Mouse (Mus musculus) gastrocnemius, adult 2 months (tissue): Measurements from ENCODE around the gene Calm3. TPM values are rescaled to one million over a fixed set of nuclear protein-coding genes. Genes with fewer than 3 reads are reported as not detected.
A peak's percentile ranks its signal among the peaks of the same experiment; 100 is the strongest.

ENCODE experiments used
- DNase-seq: peaks from one replicate; pipeline ENCODE4 v3.0.0; 2022
- H3K27ac ChIP-seq: fragments of 200-600 bp; 2 replicates; pipeline ENCODE4 v1.8.1; 2022; ENCODE audit warnings: mild to moderate bottlenecking
- H3K4me3 ChIP-seq: fragments of 200-600 bp; 2 replicates; pipeline ENCODE4 v1.8.1; 2022; ENCODE audit warnings: mild to moderate bottlenecking, moderate library complexity
- CTCF ChIP-seq: fragments of 200-600 bp; IDR thresholded peaks from 2 replicates; pipeline ENCODE4 v1.8.1; 2022; ENCODE audit warnings: antibody characterized with exemption, mild to moderate bottlenecking, moderate library complexity
- intact Hi-C: fragments of 180-260 bp; cut with DNase I; formaldehyde crosslinking; loops from one replicate; pipeline ENCODE4 v1.15.1; 2025
- total RNA-seq, 2 experiments: library from RNA; stranded (reverse); gene quantifications; 2 replicates each; pipeline ENCODE4 v1.2.3; 2021

Calm3 gene
- total RNA-seq, 2 experiments from 2014 or later, result 290 to 400 TPM

GRCm38 (mm10) chr7:16891641-16892351 is 32.1 kb downstream of the Calm3 start, which contains the start of gene Gng8:
TSS of gene Gng8 (plus strand) at chr7:16891786.
- intact Hi-C loops, result loop anchor here (1.0 kb wide), 1 partner anchor 17 kb away; no protein-coding TSS in a partner anchor
- peak; percentile 91 for DNase-seq
- H3K27ac ChIP-seq, result peak within 1 kb of the TSS; percentile 79
- TF ChIP-seq CTCF, result peak; percentile 95
- peak within 1 kb of the TSS; percentile 66 for H3K4me3 ChIP-seq

DNA sequence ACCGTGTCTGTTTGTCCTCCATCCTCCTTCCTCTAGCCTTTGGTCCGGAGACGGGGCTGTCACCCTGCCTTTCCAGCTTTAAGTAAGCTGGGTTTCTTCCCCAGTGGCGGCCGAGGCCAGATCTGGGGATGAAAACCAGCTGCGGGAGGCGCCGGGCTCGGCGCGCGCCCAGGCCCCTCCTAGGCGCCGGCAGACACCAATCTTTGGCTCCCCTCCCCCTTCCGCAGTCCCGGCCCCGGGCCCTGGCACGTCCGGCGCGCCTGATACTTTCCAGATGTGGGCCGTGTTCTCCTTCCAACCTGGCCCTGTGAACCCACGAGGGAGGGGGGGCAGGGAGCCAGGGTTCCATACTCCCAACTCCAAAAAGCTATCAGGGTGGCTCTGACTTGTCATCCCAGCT is 33.0 kb downstream of the Calm3 start:
- Histone ChIP-seq H3K27ac (peak overlapping the region; percentile 79), H3K4me3 (peak overlapping the region; percentile 66)
- DNase-seq, result peak; percentile 91
- no peak for TF ChIP-seq CTCF
- intact Hi-C loops, result no loop called here

- DNase-seq, result peak; percentile 57
- peak overlapping the region; percentile 79 for H3K27ac ChIP-seq
- peak overlapping the region; percentile 66 for H3K4me3 ChIP-seq
- no peak for TF ChIP-seq CTCF
- intact Hi-C loops, result no loop called here
Observed at GRCm38 (mm10) chr7:16890536-16890935, 33.4 kb downstream of the Calm3 start.

- TF ChIP-seq CTCF, result no peak
- Histone ChIP-seq H3K4me3 (no peak overlapping the region), H3K27ac (no peak overlapping the region)
- intact Hi-C loops, result loop anchor here (5.0 kb wide), 1 partner anchor 74 kb away; no protein-coding TSS in a partner anchor
- peak; percentile 19 for DNase-seq
Observed at GRCm38 (mm10) chr7:16885905-16886304, 38.0 kb downstream of the Calm3 start.

DNA sequence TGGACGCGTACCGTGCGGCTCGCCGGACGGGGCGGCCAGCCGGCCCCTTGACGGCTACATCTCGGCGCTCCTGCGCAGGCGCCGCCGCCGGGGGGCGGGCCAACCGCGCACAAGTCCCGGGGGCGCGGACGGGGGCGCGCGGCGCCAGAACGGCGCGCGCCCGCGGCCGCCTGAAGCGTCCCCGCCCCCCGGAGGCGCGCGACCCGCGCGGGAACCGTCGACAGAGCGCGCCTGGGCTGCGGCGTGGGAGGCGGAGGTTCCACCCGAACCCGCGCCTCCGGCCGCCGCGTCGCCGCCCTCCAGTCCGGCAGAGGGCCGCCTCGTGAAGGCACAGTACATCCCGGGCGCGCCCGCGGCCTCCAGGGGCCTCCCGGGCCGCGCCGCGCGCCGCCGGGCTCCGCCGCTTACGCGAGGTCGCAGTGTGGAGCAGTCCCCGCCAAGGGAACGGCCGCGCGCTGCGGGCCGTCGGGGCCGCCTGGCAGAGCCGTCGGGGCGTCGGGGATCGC is 38.6 kb downstream of the Calm3 start:
- intact Hi-C loops, result loop anchor here (5.0 kb wide), 1 partner anchor 73 kb away; no protein-coding TSS in a partner anchor

GRCm38 (mm10) chr7:16884334-16884733 is 39.6 kb downstream of the Calm3 start:
- peak; percentile 14 for DNase-seq
- no peak for TF ChIP-seq CTCF
- intact Hi-C loops, result no loop called here

More for the DNA sequence above, 38.6 kb downstream of the Calm3 start:
- Histone ChIP-seq H3K4me3 (0 out of 2 replicates have a peak overlapping the region, but pooled peaks have one; percentile 23), H3K27ac (no peak overlapping the region)
- TF ChIP-seq CTCF, result no peak
- peak; percentile 32 for DNase-seq

DNA sequence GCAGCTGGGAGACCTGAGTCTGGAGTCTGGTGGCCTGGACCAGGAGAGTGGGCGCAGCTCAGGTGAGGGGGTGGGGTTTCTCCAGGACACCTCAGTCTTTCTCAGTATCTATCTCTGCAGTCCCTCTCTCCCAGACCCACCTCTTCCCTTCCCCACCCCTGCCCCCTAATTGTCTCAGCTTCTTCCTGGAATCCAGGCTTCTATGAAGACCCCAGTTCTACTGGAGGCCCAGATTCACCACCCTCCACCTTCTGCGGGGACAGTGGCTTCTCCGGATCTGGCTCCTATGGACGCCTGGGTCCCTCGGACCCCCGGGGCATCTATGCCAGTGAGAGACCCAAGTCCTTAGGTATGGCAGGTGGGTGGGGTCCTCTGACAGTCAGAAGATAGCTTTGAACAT is 40.8 kb downstream of the Calm3 start:
- intact Hi-C loops, result loop anchor here (1.0 kb wide), 1 partner anchor 22 kb away; no protein-coding TSS in a partner anchor
- no peak overlapping the region for H3K27ac ChIP-seq
- no peak for TF ChIP-seq CTCF
- H3K4me3 ChIP-seq, result no peak overlapping the region
- peak; percentile 12 for DNase-seq

More at GRCm38 (mm10) chr7:16884334-16884733, 39.6 kb downstream of the Calm3 start:
- H3K4me3 ChIP-seq, result no peak overlapping the region
- H3K27ac ChIP-seq, result no peak overlapping the region

DNA sequence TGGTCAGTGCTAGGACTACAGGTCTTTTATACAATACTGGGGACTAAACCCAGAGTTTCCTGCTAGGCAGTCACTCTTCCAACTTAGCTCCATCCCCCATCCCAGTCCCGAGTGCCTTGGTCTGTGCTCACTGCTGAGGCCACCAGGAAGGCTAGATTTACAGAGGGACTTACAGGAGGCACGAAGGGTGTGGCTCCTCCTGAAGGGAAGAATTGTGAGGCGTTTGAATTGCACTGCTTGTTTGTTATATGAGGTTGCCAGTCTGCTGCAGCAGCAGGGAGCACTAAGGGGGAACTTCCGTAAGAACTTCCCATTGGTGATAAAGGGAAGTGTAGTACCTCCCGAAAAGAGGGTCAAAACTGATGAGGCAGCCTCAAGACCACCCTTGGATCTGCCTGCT is 43.3 kb downstream of the Calm3 start:
- no peak for TF ChIP-seq CTCF
- intact Hi-C loops, result no loop called here
- DNase-seq, result peak; percentile 12
- Histone ChIP-seq H3K4me3 (no peak overlapping the region), H3K27ac (peak overlapping the region; percentile 70)

GRCm38 (mm10) chr7:16879796-16880547 is 43.9 kb downstream of the Calm3 start:
- Histone ChIP-seq H3K27ac (peak overlapping the region; percentile 70), H3K4me3 (no peak overlapping the region)
- intact Hi-C loops, result no loop called here
- peak; percentile 58 for DNase-seq
- TF ChIP-seq CTCF, result no peak

DNA sequence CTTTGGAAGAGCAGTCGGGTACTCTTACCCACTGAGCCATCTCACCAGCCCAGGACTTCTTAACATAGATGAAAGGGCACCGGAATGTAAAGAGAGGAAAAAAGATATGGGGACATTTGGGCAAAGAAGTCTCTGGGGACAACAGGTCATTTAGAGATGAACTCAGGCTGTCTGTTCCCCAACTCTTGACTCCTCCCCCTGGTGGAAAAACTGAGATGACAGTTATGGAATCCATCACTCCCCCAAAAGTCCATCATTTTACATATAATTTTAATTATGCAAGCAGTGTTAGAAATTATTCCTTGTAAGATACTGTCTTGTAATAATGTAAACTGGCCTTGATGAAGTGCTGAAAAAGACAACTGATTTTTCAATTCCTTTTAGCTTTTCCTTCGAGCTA is 46.2 kb downstream of the Calm3 start:
- no peak overlapping the region for H3K27ac ChIP-seq
- TF ChIP-seq CTCF, result no peak; the same call in 1 of the 2 replicates
- intact Hi-C loops, result no loop called here
- H3K4me3 ChIP-seq, result no peak overlapping the region
- no peak for DNase-seq

GRCm38 (mm10) chr7:16876608-16877007 is 47.3 kb downstream of the Calm3 start:
- TF ChIP-seq CTCF, result no peak
- intact Hi-C loops, result no loop called here
- peak; percentile 51 for DNase-seq
- H3K4me3 ChIP-seq, result peak overlapping the region; percentile 87
- peak overlapping the region; percentile 53 for H3K27ac ChIP-seq

DNA sequence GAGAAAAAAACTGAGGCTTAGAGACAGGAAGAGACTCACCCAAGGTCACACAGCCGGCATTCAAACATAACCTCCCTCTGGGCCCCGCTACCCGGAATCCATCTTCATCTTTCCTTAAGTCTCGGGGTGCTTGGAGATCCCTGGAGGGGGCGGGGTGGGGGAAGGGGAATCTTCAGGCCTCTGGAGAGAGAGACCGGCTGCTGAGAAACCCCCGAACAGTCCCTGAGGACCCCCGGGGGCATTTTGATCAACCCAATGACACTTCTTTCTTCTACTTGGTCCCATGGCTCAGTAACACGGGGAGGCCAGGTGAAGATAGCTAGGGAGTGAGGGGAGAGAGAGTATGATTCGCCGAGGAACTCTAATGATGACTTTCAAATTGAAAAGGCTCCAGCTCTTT is 47.9 kb downstream of the Calm3 start:
- Histone ChIP-seq H3K27ac (peak overlapping the region; percentile 85), H3K4me3 (peak overlapping the region; percentile 87)
- peak; percentile 12 for DNase-seq
- TF ChIP-seq CTCF, result no peak
- intact Hi-C loops, result no loop called here

- no peak for TF ChIP-seq CTCF
- intact Hi-C loops, result loop anchor here (2.0 kb wide), 1 partner anchor 39 kb away; no protein-coding TSS in a partner anchor
- DNase-seq, result no peak
- H3K4me3 ChIP-seq, result peak overlapping the region; percentile 87
- peak overlapping the region; percentile 85 for H3K27ac ChIP-seq
Observed at GRCm38 (mm10) chr7:16875326-16875725, 48.6 kb downstream of the Calm3 start.
